Mouse (Mus musculus) liver, embryonic 15.5 days (tissue): ENCODE data around the gene Diaph3. TPM values are rescaled to one million over a fixed set of nuclear protein-coding genes. Genes with fewer than 3 reads are reported as not detected.
"Not testable (repeated sequence)": the region's sequence is repeated elsewhere in the genome, so short reads cannot be mapped to it uniquely, and the experiment has no call there.

Source experiments
- ATAC-seq: fragments of 200-750 bp; cut with Nextera tagmentation; 2 replicates; pipeline ENCODE4 v1.8.0; 2017; ENCODE audit warnings: moderate number of reproducible peaks, mild to moderate bottlenecking, moderate library complexity; ENCODE audit not compliant: insufficient read depth
- H3K27ac ChIP-seq: fragments of 300-500 bp; sonication (generic); replicated peaks from 2 replicates; pipeline ENCODE4 v1.5.1; 2015; ENCODE audit warnings: mild to moderate bottlenecking, inconsistent platforms
- H3K27me3 ChIP-seq: fragments of 300-500 bp; sonication (generic); 2 replicates; pipeline ENCODE4 v1.6.1; 2015; ENCODE audit warnings: mild to moderate bottlenecking, inconsistent platforms
- H3K36me3 ChIP-seq: fragments of 300-500 bp; sonication (generic); replicated peaks from 2 replicates; pipeline ENCODE4 v1.6.1; 2015; ENCODE audit warnings: moderate library complexity, mild to moderate bottlenecking, inconsistent platforms
- H3K4me1 ChIP-seq: fragments of 300-500 bp; sonication (generic); replicated peaks from 2 replicates; pipeline ENCODE4 v1.6.1; 2015; ENCODE audit warnings: inconsistent platforms
- H3K4me2 ChIP-seq: fragments of 300-500 bp; sonication (generic); 2 replicates; pipeline ENCODE4 v1.6.1; 2015; ENCODE audit warnings: moderate library complexity, mild to moderate bottlenecking, inconsistent platforms
- H3K4me3 ChIP-seq: fragments of 300-500 bp; sonication (generic); replicated peaks from 2 replicates; pipeline ENCODE4 v1.5.1; 2015; ENCODE audit warnings: mild to moderate bottlenecking, inconsistent platforms
- H3K9ac ChIP-seq: fragments of 300-500 bp; sonication (generic); 2 replicates; pipeline ENCODE4 v1.6.1; 2015; ENCODE audit warnings: moderate library complexity, mild to moderate bottlenecking, inconsistent platforms
- H3K9me3 ChIP-seq: fragments of 300-500 bp; sonication (generic); replicated peaks from 2 replicates; pipeline ENCODE4 v1.6.1; 2016; ENCODE audit warnings: inconsistent platforms
- WGBS: fragments of 180-500 bp; shearing (Covaris S2); methylation state at CpG from one replicate; pipeline ENCODE4 v1.1.7; 2015; ENCODE audit warnings: mixed read lengths; ENCODE audit not compliant: insufficient replicate concordance; 5-methylcytosine and 5-hydroxymethylcytosine counted together
- polyA plus RNA-seq: library from polyadenylated mRNA; unstranded; fragments of >200 nt; fragmentation: Nextera tagmentation; extraction: Ambion mirVana; gene quantifications from 2 replicates; pipeline ENCODE4 v1.2.1, GENCODE M21; 2015

The Diaph3 gene
- polyA plus RNA-seq, 1 experiment from 2014 or later = 16.4 TPM

DNA sequence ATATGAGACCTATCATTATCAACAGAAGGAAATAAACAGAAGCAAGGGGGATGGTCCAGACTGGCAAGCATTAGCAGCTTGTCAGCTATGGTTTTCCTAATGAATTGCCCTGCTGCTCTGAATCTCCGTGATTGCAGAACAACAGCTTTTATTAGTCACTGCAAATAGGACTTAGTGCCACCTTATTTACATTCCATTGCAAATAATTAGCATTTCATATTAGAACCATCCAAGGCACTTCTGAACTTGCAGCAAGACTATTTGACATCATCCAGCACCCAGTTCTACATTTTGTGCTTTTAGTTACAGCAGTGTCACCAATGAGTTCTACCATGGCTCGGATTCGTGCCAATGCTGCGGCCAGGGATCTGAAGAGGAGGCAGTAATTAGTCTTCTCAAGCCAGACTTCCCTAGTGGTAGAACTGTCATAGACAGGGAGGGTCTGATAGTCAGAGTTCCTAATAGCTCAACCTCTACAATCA lies 411.4 kb downstream of the Diaph3 start:
- no peak overlapping the region for H3K9ac ChIP-seq
- no peaks in the 10 kb centered on the region for H3K9me3 ChIP-seq
- no peak for ATAC-seq
- H3K4me1 ChIP-seq = no peaks in the 10 kb centered on the region
- H3K27ac ChIP-seq = no peak overlapping the region
- H3K4me3 ChIP-seq = no peak overlapping the region
- WGBS = 75% methylated on average over 4 of the region's 4 CpGs
- H3K27me3 ChIP-seq = no peaks in the 10 kb centered on the region
- H3K36me3 ChIP-seq = no peaks in the 10 kb centered on the region
- no peak overlapping the region for H3K4me2 ChIP-seq

DNA sequence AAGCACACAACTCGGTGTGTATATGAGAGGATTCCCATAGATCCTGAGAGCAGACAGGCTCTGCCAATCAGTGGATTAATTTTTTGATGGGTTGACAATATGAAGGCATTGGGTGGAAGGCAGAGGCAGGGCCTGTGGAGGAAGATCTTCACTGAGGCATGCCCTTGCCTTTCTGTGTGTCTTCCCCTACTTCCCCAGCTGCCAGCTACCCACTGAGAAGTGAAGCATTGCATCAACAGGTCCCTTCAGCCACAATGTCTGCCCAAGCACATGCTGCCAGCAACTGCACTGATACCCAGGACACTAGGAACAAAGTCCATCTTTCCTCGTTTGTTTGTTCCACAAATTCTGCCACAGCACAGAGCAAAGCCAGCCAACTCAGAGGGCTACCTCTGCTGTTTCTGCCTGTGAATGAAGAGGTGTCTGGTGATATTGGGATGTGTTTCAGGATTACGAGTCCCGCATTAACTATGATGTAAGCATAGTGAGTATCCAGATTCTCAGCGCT lies 413.4 kb downstream of the Diaph3 start:
- H3K27ac ChIP-seq = no peak overlapping the region
- no peak for ATAC-seq
- no peaks in the 10 kb centered on the region for H3K9me3 ChIP-seq
- 76% methylated on average over 5 of the region's 5 CpGs for WGBS
- no peak overlapping the region for H3K4me3 ChIP-seq
- no peaks in the 10 kb centered on the region for H3K27me3 ChIP-seq
- no peaks in the 10 kb centered on the region; the same call in 1 of the 2 replicates for H3K4me1 ChIP-seq
- no peak overlapping the region for H3K9ac ChIP-seq
- H3K36me3 ChIP-seq = no peaks in the 10 kb centered on the region
- H3K4me2 ChIP-seq = no peak overlapping the region

DNA sequence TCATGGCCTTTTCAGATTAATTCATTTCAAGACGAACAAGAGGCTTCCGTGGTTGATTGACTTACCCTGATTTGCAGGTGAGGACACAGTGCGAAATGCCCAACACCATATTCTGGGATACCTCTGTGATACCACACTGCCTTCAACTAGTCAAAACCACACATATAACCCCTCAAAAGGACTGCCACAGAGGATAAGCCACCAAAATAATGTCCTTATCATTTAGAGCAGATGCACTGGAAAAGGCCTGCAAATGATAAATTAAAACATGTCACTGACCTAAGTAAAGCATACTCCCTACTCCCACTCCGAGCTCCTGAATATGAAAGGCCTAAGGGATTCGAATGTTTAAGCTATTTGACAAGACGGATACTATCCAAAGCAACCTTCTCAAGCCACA lies 419.3 kb downstream of the Diaph3 start:
- ATAC-seq = peak; percentile 93
- Histone ChIP-seq H3K27ac (peak overlapping the region; percentile 12), H3K4me2 (peak overlapping the region; percentile 10; the same call in 1 of the 2 replicates)

DNA sequence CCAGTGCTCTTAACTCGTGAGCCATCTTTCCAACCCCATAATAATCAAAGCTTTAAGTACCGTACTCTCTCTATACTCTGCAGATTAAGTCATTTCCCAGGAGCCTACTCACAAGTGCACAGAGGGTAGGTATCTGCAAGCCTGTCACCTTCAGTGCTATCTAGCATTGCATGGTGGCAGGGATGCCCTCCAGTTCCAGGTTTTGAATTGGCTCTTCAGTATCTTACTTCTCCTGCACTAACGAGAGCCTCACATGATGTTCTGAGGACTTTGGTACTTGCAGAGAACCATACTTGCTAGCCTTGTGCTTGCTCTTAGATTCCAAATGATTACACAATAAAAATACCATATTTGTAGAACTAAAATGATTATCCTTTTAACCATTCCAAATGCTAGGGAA lies 420.0 kb downstream of the Diaph3 start:
- Histone ChIP-seq H3K9me3 (no peaks in the 10 kb centered on the region), H3K36me3 (no peaks in the 10 kb centered on the region), H3K4me3 (no peak overlapping the region), H3K27me3 (no peaks in the 10 kb centered on the region), H3K9ac (no peak overlapping the region), H3K27ac (no peak overlapping the region), H3K4me1 (peaks cover 13% of the 10 kb centered on the region), H3K4me2 (no peak overlapping the region)
- no peak for ATAC-seq
- WGBS = 74% methylated on average over 3 of the region's 3 CpGs

More for the DNA sequence above, 419.3 kb downstream of the Diaph3 start:
- Histone ChIP-seq H3K9ac (no peak overlapping the region), H3K27me3 (no peaks in the 10 kb centered on the region), H3K36me3 (no peaks in the 10 kb centered on the region), H3K4me3 (no peak overlapping the region), H3K9me3 (no peaks in the 10 kb centered on the region), H3K4me1 (peaks cover 13% of the 10 kb centered on the region)
- 65% methylated on average over 6 of the region's 6 CpGs for WGBS

DNA sequence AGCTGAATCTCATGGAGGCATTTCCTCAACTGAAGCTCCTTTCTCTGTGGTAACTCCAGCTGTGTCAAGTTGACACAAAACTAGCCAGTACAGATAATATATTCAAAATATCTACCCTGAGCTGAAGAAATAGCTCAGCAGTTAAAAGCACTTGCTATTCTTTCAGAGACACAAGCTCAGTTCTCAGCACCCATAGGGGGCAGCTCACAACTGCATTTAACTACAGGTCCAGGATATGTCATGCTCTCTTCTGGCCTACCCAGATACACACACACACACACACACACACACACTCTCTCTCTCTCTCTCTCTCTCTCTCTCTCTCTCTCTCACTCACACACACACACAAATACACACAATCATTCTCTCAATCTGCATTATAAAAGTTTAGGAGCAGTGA lies 420.6 kb downstream of the Diaph3 start:
- not testable (repeated sequence) for H3K4me3 ChIP-seq, H3K36me3 ChIP-seq, H3K4me2 ChIP-seq, H3K27ac ChIP-seq, H3K9me3 ChIP-seq, H3K27me3 ChIP-seq, ATAC-seq, H3K9ac ChIP-seq
- peaks cover 13% of the 10 kb centered on the region for H3K4me1 ChIP-seq

DNA sequence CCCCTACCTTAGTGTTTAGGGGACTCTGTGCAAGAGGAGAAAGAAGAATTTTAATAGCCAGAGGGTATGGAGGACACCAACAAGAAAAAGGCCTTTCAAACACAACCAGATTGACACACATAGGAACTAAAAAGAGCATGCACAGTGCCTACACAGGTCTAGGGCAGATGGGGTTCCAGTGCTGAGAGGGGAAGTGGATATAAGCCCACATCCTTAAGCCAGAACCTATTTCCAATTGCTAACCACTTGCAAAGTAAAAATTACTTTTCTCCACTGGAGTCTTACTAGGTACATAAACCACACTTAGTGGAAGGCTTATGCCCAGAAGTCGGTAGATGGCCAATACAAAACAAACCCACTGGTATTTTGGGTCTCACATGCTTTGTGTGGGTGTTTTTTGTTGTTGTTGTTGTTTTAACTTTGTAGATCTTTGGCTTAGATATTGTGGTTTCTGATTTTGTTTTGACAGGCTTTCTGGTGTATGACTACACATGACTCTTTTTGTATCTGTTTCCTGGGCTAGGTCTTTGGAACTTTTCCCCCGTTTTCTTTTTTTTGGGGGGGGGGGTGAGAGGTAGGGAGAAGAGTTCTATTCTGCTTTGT lies 426.8 kb downstream of the Diaph3 start:
- Histone ChIP-seq H3K4me3 (no peak overlapping the region), H3K36me3 (no peaks in the 10 kb centered on the region), H3K4me1 (no peaks in the 10 kb centered on the region; the same call in 1 of the 2 replicates), H3K27me3 (no peaks in the 10 kb centered on the region), H3K9me3 (no peaks in the 10 kb centered on the region), H3K27ac (no peak overlapping the region), H3K9ac (no peak overlapping the region), H3K4me2 (no peak overlapping the region)
- 43% methylated on average over 2 of the region's 2 CpGs for WGBS
- ATAC-seq = no peak

DNA sequence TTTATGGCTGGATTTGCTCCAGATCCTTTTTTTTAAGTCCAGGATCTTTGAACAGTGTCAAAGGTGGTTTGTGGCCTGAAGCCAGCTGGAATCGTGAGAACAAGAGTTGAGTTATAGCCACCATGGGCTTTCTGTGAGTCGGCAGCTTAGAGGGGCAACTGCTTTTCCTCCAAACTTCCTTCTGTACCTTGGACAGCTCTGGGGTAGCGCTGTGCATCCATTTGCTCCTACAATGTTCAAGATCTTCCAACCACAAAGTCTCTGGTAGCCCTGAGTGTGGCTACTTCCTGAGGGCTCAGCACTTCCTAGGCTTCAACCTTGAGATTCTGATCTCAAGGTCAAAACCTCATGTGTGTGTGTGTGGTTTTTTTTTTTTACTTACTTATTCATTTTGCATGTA lies 437.0 kb downstream of the Diaph3 start:
- H3K4me2 ChIP-seq = no peak overlapping the region
- 74% methylated on average over 3 of the region's 3 CpGs for WGBS
- no peak overlapping the region for H3K9ac ChIP-seq
- no peak overlapping the region for H3K4me3 ChIP-seq
- no peak for ATAC-seq
- no peak overlapping the region for H3K27ac ChIP-seq
- H3K27me3 ChIP-seq = no peaks in the 10 kb centered on the region
- no peaks in the 10 kb centered on the region for H3K36me3 ChIP-seq
- 0 out of 2 replicates have a peak, but pooled peaks cover 2% of the 10 kb centered on the region for H3K4me1 ChIP-seq
- no peaks in the 10 kb centered on the region for H3K9me3 ChIP-seq

DNA sequence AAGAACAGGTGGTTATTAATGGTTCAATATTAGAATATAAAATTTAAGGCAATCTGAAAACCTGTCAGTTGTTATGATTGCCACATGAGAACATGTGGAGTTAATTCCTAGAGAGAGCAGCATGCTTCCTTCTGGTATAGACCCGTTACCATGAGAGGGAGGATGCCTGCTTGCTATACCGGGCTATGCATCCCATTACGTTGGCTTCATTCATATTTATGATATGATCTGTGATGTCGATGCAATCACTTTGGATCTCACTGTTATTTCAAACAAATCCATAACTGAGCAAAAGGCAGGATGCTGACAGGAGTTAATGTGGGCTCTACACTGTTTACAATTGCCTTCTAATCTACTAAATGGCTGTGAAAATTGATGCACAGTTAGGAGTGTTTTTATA lies 439.9 kb downstream of the Diaph3 start:
- H3K27me3 ChIP-seq = no peaks in the 10 kb centered on the region
- H3K36me3 ChIP-seq = no peaks in the 10 kb centered on the region
- no peak overlapping the region for H3K9ac ChIP-seq
- 85% methylated on average over 4 of the region's 4 CpGs for WGBS
- no peak overlapping the region for H3K27ac ChIP-seq
- 0 out of 2 replicates have a peak, but pooled peaks cover 2% of the 10 kb centered on the region for H3K4me1 ChIP-seq
- ATAC-seq = no peak
- H3K4me2 ChIP-seq = no peak overlapping the region
- H3K9me3 ChIP-seq = no peaks in the 10 kb centered on the region
- H3K4me3 ChIP-seq = no peak overlapping the region

DNA sequence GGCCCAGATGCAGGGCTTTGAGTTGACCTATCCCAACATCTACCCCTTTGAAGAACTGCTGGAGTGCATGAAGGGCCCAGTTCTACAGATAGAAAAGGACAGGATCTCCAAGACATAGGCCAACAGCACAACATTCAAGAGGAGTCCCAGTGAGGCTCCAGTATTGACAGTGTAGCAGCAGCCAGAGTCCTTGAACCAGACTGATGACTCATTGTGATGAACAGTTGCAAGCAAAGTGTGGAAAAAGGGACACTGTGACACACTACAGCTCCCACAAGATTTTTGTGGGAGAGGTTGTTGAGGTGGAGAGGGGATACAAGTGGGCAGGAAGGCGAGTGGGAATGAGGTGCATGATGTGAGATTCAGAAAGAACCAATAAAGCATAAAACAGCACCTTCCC lies 443.1 kb downstream of the Diaph3 start:
- H3K4me2 ChIP-seq = no peak overlapping the region
- H3K4me1 ChIP-seq = no peaks in the 10 kb centered on the region
- 41% methylated on average over 1 of the region's 1 CpGs for WGBS
- H3K4me3 ChIP-seq = no peak overlapping the region
- ATAC-seq = no peak
- H3K9ac ChIP-seq = no peak overlapping the region
- H3K36me3 ChIP-seq = no peaks in the 10 kb centered on the region
- H3K27me3 ChIP-seq = no peaks in the 10 kb centered on the region
- H3K9me3 ChIP-seq = no peaks in the 10 kb centered on the region
- H3K27ac ChIP-seq = no peak overlapping the region

DNA sequence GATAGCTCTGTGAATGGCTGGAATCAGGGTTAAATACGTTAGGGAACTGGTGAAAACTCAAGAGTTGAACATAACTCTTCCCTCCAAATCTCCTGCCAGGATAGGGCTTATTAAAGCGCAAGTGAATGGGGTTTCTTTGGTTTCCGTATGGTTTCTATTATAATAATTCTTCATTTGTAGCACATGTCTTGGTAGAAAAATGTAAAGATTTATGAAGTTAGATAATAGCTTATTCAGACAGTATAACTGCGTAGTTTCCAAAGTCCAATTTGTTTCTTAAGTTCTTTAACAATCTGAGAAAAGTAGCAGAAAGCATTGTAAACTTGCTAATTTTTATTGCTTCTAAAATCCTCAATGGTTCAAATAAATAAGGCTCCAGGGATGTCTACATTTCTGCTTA lies 448.3 kb downstream of the Diaph3 start:
- H3K4me1 ChIP-seq = no peaks in the 10 kb centered on the region
- H3K27ac ChIP-seq = no peak overlapping the region
- no peak for ATAC-seq
- no peak overlapping the region for H3K4me3 ChIP-seq
- H3K27me3 ChIP-seq = no peaks in the 10 kb centered on the region
- H3K36me3 ChIP-seq = no peaks in the 10 kb centered on the region
- no peak overlapping the region for H3K4me2 ChIP-seq
- no peak overlapping the region for H3K9ac ChIP-seq
- H3K9me3 ChIP-seq = no peaks in the 10 kb centered on the region
- 85% methylated on average over 4 of the region's 4 CpGs for WGBS

DNA sequence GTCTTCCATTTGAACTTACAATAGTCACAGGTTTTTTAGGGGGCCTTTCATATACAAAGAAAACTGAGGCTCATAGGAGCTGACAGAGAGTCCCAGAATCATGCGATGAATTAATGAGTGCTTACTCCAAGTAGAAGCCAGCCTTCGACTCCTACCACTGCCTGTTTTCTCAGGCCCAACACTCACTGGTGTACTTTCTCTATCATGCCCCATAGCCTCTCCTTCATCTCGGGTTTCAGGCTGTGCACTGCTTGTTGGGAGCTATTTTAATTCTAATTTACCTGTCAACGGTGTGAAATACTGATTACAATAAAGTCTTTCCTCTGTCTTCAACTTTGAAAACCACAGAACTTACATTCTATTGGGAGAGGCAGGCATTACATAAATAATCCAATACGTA lies 449.7 kb downstream of the Diaph3 start:
- no peak for ATAC-seq
- H3K27ac ChIP-seq = no peak overlapping the region

More for the DNA sequence above, 449.7 kb downstream of the Diaph3 start:
- Histone ChIP-seq H3K4me3 (no peak overlapping the region), H3K4me2 (no peak overlapping the region), H3K9me3 (no peaks in the 10 kb centered on the region), H3K4me1 (no peaks in the 10 kb centered on the region), H3K9ac (no peak overlapping the region), H3K27me3 (no peaks in the 10 kb centered on the region), H3K36me3 (no peaks in the 10 kb centered on the region)
- 72% methylated on average over 5 of the region's 5 CpGs for WGBS
